Mouse (Mus musculus): ENCODE data around the gene Gtf3c2. TPM values are rescaled to one million over a fixed set of nuclear protein-coding genes. Genes with fewer than 3 reads are reported as not detected.
"Not testable (repeated sequence)": the region's sequence is repeated elsewhere in the genome, so short reads cannot be mapped to it uniquely, and the experiment has no call there.

The Gtf3c2 gene
- 86.1 and 86.9 TPM in 2 replicates for total RNA-seq (2017)

GRCm38 (mm10) chr5:31179766-31180630 lies at the start of gene Gtf3c2, which contains the start of gene Gm29609:
Gene Gtf3c2 (minus strand): TSS chr5:31180144.
Gene Gm29609 (minus strand): TSS chr5:31179911.
- peak; percentile 91 for ATAC-seq (ENCODE audit: extremely low read depth, insufficient number of reproducible peaks, low FRiP score, poor library complexity, severe bottlenecking)

- ATAC-seq (ENCODE audit: extremely low read depth, insufficient number of reproducible peaks, low FRiP score, poor library complexity, severe bottlenecking): no peak
Observed at GRCm38 (mm10) chr5:31226641-31227040, 46.7 kb upstream of the Gtf3c2 start.

- no peak for ATAC-seq (ENCODE audit: extremely low read depth, insufficient number of reproducible peaks, low FRiP score, poor library complexity, severe bottlenecking)
Observed at GRCm38 (mm10) chr5:31222696-31223095, 42.8 kb upstream of the Gtf3c2 start.

DNA sequence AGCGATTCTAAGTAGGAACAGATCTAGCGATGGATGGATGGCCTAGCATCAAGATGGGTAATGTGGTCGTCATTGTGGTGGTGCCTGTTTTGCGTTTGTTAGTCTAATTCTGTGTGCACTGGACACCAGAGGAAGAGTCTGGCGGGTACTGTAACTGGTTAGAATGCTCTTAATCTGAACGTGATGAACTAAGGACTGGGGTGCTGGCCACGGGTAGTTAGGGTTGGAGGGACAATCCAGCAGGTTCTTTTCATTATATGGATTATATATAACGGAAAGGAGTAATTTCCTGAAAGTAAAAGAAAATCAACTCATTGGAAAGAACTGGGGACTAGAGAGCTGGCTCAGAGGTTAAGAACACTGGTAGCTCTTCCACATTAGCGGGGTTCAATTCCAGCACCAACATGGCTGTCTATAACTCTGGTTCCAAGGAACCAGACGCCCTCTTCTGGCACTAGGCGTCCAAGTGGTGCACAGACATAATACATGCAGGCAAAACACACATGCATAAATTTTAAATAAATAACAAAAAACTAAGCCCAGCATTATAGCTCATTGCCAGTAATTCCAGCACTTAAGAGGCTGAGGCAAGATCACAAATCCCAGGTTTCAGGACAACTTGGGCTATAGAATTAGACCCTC lies 41.5 kb upstream of the Gtf3c2 start:
- ATAC-seq (ENCODE audit: extremely low read depth, insufficient number of reproducible peaks, low FRiP score, poor library complexity, severe bottlenecking): no peak

- ATAC-seq (ENCODE audit: extremely low read depth, insufficient number of reproducible peaks, low FRiP score, poor library complexity, severe bottlenecking): peak; percentile 94
Observed at GRCm38 (mm10) chr5:31220448-31221303, 40.7 kb upstream of the Gtf3c2 start, which contains the start of gene Ppm1g. Gene Ppm1g (minus strand): TSS chr5:31220687.

GRCm38 (mm10) chr5:31219911-31220447 lies 40.0 kb upstream of the Gtf3c2 start:
- peak; percentile 19; the same call in 1 of the 2 replicates for ATAC-seq (ENCODE audit: extremely low read depth, insufficient number of reproducible peaks, low FRiP score, poor library complexity, severe bottlenecking)

DNA sequence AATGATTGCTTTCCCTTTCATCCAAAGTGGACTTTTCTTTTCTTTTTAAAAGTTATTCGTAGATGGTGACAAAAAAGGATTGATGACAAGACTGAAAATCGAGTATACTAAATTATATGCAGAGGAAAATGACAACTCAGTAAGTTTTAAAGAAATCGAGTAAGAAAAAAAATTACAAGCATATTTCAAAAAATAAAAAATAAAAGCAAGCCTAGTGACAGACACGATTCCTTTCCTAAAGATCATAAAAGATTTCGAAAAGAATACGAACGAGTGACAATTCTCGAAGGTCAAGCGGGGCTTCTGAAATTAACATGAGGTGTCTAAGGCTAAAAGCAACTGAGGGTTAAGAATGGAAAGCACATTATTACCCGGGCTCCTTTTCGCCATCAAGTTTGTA lies 39.5 kb upstream of the Gtf3c2 start:
- ATAC-seq (ENCODE audit: extremely low read depth, insufficient number of reproducible peaks, low FRiP score, poor library complexity, severe bottlenecking): no peak

DNA sequence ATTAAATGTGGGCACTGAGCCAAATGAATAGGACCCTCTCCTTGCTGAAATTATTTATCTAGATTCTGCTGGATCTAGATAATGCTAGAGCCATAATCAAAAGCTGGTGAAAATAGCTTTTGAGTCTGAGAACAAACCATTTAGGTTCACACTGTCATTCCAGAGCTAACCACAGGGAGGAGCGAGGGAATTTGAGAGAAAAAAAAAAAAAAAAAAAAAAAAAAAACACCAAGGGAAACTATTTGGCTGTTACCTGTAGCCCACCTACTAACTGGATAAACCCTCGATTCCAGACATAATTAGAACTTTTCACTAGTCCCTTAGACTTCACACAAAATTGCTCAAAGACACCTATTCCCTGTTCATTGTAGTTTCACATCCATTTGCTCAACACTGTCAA lies 39.1 kb upstream of the Gtf3c2 start:
- ATAC-seq (ENCODE audit: extremely low read depth, insufficient number of reproducible peaks, low FRiP score, poor library complexity, severe bottlenecking): no peak

GRCm38 (mm10) chr5:31218294-31218693 lies 38.4 kb upstream of the Gtf3c2 start:
- ATAC-seq (ENCODE audit: extremely low read depth, insufficient number of reproducible peaks, low FRiP score, poor library complexity, severe bottlenecking): no peak

DNA sequence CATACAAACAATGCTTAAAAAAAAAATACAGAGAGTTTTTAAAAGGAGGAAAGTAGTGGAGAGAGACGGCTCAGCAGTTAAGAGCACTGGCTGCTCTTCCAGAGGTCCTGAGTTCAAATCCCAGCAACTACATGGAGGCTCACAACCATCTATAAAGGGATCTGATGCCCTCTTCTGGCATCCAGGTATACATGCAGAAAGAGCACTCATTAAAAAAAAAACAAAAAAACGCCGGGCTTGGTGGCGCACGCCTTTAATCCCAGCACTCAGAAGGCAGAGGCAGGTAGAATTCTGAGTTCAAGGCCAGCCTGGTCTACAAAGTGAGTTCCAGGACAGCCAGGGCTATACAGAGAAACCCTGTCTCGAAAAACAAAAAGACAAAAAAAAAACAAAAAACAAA lies 36.6 kb upstream of the Gtf3c2 start:
- ATAC-seq (ENCODE audit: extremely low read depth, insufficient number of reproducible peaks, low FRiP score, poor library complexity, severe bottlenecking): not testable (repeated sequence)

DNA sequence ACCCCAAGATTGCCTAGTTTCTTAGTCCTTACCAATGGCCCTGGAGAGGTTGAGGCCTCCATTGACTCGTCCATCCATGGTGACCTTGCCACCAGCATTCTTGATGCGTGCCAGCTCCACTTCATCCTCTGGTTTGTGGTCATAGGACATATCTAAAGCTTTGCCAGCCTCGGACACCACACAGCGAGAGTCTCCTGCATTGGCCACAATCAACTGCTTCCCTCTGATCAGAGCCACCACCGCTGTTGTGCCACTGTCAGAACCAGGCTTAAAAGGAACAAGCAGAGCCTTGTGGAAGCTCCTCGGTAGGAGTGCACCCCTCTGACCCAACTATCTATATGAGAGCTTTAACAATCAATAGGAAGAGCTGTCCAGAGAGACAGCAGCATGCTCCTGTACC lies 24.5 kb upstream of the Gtf3c2 start:
- ATAC-seq (ENCODE audit: extremely low read depth, insufficient number of reproducible peaks, low FRiP score, poor library complexity, severe bottlenecking): no peak

DNA sequence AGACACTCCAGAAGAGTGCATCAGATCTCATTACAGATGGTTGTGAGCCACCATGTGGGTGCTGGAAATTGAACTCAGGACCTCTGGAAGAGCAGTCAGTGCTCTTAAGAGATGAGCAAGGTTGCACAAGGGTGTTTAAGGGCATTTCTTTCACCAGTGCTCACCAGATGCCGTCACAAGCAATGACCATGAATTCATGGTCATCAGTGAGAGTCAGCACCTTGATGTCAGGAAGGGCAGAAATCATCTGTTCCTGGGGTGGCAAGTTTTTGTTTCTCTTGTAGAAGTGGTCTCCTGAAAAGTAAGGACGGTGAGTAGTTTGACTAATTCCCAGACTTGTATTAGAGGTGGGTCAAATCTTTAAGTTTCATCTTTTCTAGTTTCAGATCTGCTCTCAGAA lies 23.9 kb upstream of the Gtf3c2 start:
- no peak for ATAC-seq (ENCODE audit: extremely low read depth, insufficient number of reproducible peaks, low FRiP score, poor library complexity, severe bottlenecking)

DNA sequence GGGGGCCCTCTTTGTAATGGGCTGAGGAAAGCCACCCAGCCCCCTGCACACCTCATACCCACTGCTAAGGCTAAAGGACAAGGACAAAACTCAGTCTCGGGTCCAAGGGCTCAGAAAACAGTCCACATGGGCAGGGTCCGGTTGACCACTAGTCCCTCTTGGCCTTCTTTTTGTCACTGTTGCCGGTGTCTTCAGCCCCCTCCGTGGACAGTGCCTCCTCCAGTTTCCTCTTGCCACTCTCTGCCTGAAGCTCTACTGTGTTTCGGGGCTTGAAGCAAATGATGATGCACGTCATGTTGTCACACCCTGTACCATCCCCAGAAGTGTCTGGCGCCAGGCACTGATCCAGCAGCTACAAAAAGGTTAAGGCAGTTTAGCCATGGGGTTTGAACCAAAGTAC lies 23.0 kb upstream of the Gtf3c2 start:
- no peak for ATAC-seq (ENCODE audit: extremely low read depth, insufficient number of reproducible peaks, low FRiP score, poor library complexity, severe bottlenecking)

DNA sequence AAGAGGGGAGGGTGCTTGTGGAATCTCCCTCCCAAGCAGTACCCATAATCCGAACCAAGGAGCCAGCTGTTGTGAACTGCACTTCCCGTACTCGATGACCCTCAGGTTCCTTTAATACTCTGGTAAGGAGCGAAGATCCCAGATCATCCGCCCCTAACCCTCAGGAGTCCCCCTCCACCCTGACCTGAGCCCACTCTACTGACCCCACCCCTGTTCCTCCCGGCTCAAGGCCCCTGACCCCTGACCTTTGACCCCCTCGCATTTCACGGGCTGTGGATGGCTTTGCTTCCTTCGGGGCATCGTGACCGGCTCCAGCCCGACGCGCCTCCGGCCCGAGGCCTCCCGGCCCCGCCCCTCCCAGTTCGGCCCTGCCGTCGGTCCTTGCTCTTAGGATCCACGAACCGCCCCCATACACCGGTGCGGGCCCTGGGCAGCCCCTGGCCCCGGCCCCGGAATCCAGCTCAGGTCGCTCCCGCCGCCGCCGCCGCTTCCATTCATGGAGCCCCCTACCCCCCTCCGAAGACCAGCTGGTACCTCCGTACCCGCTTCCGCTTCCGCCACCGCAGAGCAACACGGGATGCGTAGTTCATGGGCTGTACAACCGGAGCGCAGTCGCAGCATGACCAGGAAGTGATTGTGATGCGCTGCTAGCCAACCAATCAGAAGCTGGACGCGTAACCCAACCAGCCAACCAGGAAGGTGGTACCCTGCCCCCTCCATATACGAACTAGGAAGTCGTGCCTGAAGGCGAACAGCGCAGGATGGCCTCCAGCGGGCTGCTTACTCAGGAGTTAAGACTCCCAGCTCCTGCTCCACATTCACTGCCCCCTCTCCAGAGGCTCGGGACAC lies 22.0 kb upstream of the Gtf3c2 start, which contains the start of gene Zfp513:
Zfp513 (minus strand) TSS at position 562 of the 849 bp plus-strand sequence.
- ATAC-seq (ENCODE audit: extremely low read depth, insufficient number of reproducible peaks, low FRiP score, poor library complexity, severe bottlenecking): peak; percentile 97

- no peak for ATAC-seq (ENCODE audit: extremely low read depth, insufficient number of reproducible peaks, low FRiP score, poor library complexity, severe bottlenecking)
Observed at GRCm38 (mm10) chr5:31201042-31201741, 21.2 kb upstream of the Gtf3c2 start.

DNA sequence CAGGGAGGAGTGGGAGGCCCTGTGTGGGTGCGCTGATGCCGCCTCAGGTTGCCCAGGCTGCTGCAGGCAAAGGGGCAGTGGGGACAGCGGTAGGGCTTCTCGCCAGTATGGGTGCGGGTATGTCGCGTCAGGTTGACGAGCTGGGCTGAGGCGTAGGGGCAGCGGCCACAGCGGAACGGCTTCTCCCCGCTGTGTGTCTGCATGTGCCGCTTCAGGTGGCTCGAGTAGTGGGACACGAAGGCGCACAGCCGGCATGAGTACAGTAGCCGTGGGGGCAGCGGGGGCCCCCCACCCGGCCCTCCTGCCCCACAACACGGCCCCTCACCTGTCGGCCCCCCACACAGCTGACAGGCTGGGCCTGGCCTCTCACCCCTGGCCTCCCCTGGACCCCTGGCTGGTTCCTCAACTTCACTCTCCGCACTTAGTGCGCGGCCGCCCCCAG lies 20.4 kb upstream of the Gtf3c2 start:
- no peak for ATAC-seq (ENCODE audit: extremely low read depth, insufficient number of reproducible peaks, low FRiP score, poor library complexity, severe bottlenecking)

DNA sequence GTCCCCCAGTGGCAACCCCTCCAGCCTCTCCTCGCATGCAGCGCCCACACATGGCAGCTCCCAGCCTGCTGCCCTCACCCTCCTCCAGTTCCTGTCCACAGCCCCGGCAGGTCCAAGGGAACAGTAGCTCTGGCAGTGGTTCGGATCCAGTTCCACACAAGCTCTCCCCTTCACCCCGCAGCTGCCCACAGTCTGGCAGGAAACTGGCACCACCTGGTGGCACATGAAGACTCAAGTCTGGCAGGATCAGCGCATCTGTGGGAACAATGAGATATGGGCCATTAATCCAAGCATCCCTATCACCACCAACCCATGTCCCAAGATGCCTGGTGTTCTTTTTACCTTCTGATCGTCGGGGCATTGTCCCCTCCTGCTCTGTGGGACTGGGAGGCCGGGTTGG lies 19.9 kb upstream of the Gtf3c2 start:
- no peak for ATAC-seq (ENCODE audit: extremely low read depth, insufficient number of reproducible peaks, low FRiP score, poor library complexity, severe bottlenecking)

Measured in neutrophil, adult 5-6 weeks (primary cell).